Mouse (Mus musculus) heart, embryonic 15.5 days (tissue): ENCODE data around the gene Hoxa5. TPM values are rescaled to one million over a fixed set of nuclear protein-coding genes. Genes with fewer than 3 reads are reported as not detected.

ENCODE experiments used
- ATAC-seq: fragments of 200-750 bp; cut with Nextera tagmentation; replicated peaks from 2 replicates; pipeline ENCODE4 v1.8.0; 2017; ENCODE audit warnings: low read depth, moderate TSS enrichment; ENCODE audit not compliant: insufficient number of reproducible peaks, insufficient read depth, low FRiP score
- H3K27ac ChIP-seq: fragments of 300-500 bp; sonication (generic); 2 replicates; pipeline ENCODE4 v1.5.1; 2015; ENCODE audit warnings: mild to moderate bottlenecking, inconsistent platforms
- H3K27me3 ChIP-seq: fragments of 300-500 bp; sonication (generic); 2 replicates; pipeline ENCODE4 v1.6.1; 2015; ENCODE audit warnings: inconsistent platforms
- H3K36me3 ChIP-seq: fragments of 300-500 bp; sonication (generic); 2 replicates; pipeline ENCODE4 v1.6.1; 2015; ENCODE audit warnings: mild to moderate bottlenecking, inconsistent platforms
- H3K4me1 ChIP-seq: fragments of 300-500 bp; sonication (generic); replicated peaks from 2 replicates; pipeline ENCODE4 v1.6.1; 2015; ENCODE audit warnings: inconsistent platforms
- H3K4me2 ChIP-seq: fragments of 300-500 bp; sonication (generic); 2 replicates; pipeline ENCODE4 v1.6.1; 2015; ENCODE audit warnings: inconsistent platforms, mild to moderate bottlenecking, moderate library complexity
- H3K4me3 ChIP-seq: fragments of 300-500 bp; sonication (generic); 2 replicates; pipeline ENCODE4 v1.5.1; 2015; ENCODE audit warnings: mild to moderate bottlenecking, inconsistent platforms
- H3K9ac ChIP-seq: fragments of 300-500 bp; sonication (generic); 2 replicates; pipeline ENCODE4 v1.6.1; 2015; ENCODE audit warnings: mild to moderate bottlenecking, inconsistent platforms
- H3K9me3 ChIP-seq: fragments of 300-500 bp; sonication (generic); replicated peaks from 2 replicates; pipeline ENCODE4 v1.6.1; 2016; ENCODE audit warnings: inconsistent platforms
- WGBS: fragments of 180-500 bp; shearing (Covaris S2); methylation state at CpG from one replicate; pipeline ENCODE4 v1.1.7; 2015; ENCODE audit warnings: mixed read lengths; 5-methylcytosine and 5-hydroxymethylcytosine counted together
- polyA plus RNA-seq: library from polyadenylated mRNA; unstranded; fragments of >200 nt; fragmentation: Nextera tagmentation; extraction: Ambion mirVana; gene quantifications from 2 replicates; pipeline ENCODE4 v1.2.1, GENCODE M21; 2015

The Hoxa5 gene
- polyA plus RNA-seq, 1 experiment from 2014 or later, result 2.3 TPM

DNA sequence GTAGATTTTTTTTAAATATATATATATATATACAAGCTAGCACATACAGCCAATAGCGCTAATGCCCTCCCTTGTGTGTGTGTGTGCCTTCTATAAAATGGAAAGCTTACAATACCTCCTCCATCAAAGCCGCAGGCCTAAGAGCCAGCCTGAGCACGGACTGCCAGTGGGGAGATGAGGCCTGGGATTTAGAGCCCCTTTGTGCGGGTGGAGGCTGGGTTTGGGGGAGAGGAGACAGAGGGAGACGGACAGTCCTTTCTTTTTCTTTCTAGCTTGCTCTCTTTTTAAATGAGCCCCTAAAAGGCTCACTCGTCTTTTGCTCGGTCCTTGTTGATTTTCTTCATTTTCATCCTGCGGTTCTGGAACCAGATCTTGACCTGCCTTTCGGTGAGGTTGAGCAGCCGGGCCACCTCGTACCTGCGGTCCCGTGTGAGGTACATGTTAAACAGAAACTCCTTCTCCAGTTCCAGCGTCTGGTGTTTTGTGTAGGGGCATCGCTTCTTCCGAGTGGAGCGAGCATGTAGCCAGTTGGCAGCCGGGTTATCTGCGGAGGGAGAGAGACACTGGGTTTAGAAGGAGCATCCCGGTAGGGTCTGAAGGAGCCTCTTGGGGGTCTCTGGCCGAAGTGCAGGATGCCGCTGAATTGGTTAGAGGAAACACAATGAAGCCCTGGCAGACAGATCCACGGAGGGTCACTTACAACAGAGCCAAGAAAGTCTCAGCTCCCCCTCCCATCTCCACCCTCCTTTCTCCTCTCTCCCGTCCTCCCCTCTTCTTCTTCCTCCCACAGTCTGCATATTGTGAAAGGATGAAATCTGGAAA is 19.8 kb upstream of the Hoxa5 start:
- Histone ChIP-seq H3K4me3 (peak overlapping the region; percentile 14), H3K36me3 (no peaks in the 10 kb centered on the region), H3K4me2 (no peak overlapping the region), H3K9ac (no peak overlapping the region), H3K27me3 (peaks cover 97% of the 10 kb centered on the region), H3K9me3 (no peaks in the 10 kb centered on the region), H3K27ac (no peak overlapping the region), H3K4me1 (peaks cover 16% of the 10 kb centered on the region)
- 5% methylated on average over 24 of the region's 24 CpGs for WGBS
- no peak for ATAC-seq

- ATAC-seq, result no peak
- Histone ChIP-seq H3K36me3 (no peaks in the 10 kb centered on the region), H3K4me3 (no peak overlapping the region), H3K27ac (no peak overlapping the region), H3K27me3 (peaks cover 99% of the 10 kb centered on the region), H3K4me2 (no peak overlapping the region), H3K9me3 (no peaks in the 10 kb centered on the region), H3K4me1 (peaks cover 16% of the 10 kb centered on the region), H3K9ac (no peak overlapping the region)
- 25% methylated on average over 13 of the region's 13 CpGs for WGBS
Measured at GRCm38 (mm10) chr6:52222729-52223128, 18.3 kb upstream of the Hoxa5 start.

- Histone ChIP-seq H3K4me3 (peak overlapping the region; percentile 58), H3K27ac (no peak overlapping the region), H3K36me3 (no peaks in the 10 kb centered on the region), H3K27me3 (peaks cover 99% of the 10 kb centered on the region), H3K4me1 (peaks cover 19% of the 10 kb centered on the region), H3K9me3 (no peaks in the 10 kb centered on the region), H3K4me2 (peak overlapping the region; percentile 97), H3K9ac (no peak overlapping the region)
- ATAC-seq, result no peak
- WGBS, result 11% methylated on average over 21 of the region's 21 CpGs
Measured at GRCm38 (mm10) chr6:52221993-52222685, 17.8 kb upstream of the Hoxa5 start.

DNA sequence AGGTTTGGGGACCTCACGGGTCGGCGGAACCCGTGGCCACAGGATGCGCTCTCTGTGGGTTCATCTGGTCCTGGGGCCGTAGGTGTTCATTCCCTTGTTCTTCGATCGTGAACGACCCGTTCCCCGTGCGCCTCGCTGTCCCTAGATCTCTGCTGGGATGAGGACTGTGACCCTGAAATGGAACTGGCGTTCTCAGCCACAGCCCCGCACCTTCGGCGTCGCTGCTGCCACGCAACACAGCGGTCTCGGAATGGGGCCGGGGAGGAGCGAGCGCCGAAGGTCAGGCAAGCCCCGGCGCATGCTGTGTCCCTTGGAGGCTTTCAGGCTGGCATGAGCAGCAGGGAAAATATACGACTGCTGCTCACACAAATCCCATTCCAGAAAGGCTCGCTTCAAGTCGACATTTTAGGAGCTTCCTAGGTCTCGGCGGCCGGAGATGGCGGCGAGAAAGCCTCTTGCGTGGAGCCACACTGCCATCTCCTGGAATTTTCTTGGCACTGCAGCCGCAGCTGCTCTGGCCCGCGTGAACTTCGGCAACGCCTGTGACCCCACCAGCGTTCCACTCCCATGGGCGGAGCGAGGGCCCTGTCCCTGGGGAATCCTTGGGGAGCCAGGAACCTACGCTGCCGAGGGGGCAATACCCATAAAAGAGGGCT is 17.1 kb upstream of the Hoxa5 start, which contains the start of gene Hoxa7:
Gene Hoxa7, minus strand, starts transcription at position 518 of the 656 bp plus-strand sequence.
- Histone ChIP-seq H3K9ac (peak within 1 kb of the TSS; percentile 43; the same call in 1 of the 2 replicates), H3K27me3 (peaks cover 99% of the 10 kb centered on the region), H3K27ac (no peak within 1 kb of the TSS), H3K36me3 (no peaks in the 10 kb centered on the region), H3K4me2 (peak within 1 kb of the TSS; percentile 97), H3K9me3 (no peaks in the 10 kb centered on the region), H3K4me1 (peaks cover 24% of the 10 kb centered on the region), H3K4me3 (peak within 1 kb of the TSS; percentile 58)
- 0 out of 2 replicates have a peak, but pooled peaks have one; percentile 23 for ATAC-seq
- 1% methylated on average over 46 of the region's 46 CpGs for WGBS

- Histone ChIP-seq H3K4me2 (peak overlapping the region; percentile 97), H3K9ac (no peak overlapping the region), H3K27ac (no peak overlapping the region), H3K36me3 (no peaks in the 10 kb centered on the region), H3K4me3 (peak overlapping the region; percentile 58), H3K9me3 (no peaks in the 10 kb centered on the region), H3K27me3 (peaks cover 99% of the 10 kb centered on the region), H3K4me1 (peaks cover 22% of the 10 kb centered on the region)
- 11% methylated on average over 12 of the region's 12 CpGs for WGBS
- no peak for ATAC-seq
Measured at GRCm38 (mm10) chr6:52220865-52221310, 16.5 kb upstream of the Hoxa5 start.

DNA sequence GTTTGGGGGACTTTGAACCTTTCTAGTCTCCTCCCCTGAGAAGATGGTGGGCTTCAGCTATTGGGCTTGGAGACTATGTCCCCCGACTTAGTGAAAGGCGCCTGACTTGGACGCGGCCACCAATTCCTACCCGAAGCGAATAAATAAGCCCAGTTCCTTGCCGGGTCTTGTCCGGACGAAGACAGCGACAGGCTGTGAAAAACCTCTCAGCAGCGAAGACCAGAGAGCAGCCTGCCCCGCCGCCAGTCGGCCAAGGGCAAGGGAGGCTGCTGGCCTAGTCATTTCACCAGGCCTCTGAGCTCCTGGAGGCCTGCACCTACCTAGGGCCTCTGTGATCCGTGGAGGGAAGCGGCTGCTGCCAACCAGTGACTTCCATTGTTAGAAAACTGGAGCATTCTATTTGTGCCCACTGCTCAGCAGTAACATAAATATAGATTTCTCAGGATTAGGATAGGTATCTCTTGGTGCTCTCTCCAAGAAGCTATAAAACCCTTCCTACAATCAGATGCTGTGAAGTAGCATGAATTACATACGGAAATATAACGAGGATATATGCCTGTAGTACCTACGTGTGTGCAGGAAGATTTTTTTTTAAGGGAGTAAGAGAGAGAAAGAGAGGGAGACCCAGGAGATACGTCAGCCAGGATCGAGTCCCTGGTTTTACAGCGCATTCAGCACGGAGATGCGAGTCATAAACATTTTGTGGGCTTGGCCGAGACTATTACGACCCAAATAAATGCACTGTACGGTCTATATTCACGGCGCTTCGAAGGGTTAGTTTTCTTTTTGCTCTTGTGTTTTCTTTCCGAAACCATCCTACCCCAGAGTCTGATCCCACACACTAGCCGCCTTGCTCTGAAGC is 15.8 kb upstream of the Hoxa5 start:
- H3K4me1 ChIP-seq, result peaks cover 22% of the 10 kb centered on the region
- no peak overlapping the region for H3K4me2 ChIP-seq
- no peak overlapping the region for H3K4me3 ChIP-seq
- H3K9ac ChIP-seq, result no peak overlapping the region
- no peak for ATAC-seq
- no peaks in the 10 kb centered on the region for H3K9me3 ChIP-seq
- WGBS, result 27% methylated on average over 32 of the region's 32 CpGs
- H3K36me3 ChIP-seq, result no peaks in the 10 kb centered on the region
- H3K27ac ChIP-seq, result no peak overlapping the region
- H3K27me3 ChIP-seq, result peaks cover 99% of the 10 kb centered on the region

DNA sequence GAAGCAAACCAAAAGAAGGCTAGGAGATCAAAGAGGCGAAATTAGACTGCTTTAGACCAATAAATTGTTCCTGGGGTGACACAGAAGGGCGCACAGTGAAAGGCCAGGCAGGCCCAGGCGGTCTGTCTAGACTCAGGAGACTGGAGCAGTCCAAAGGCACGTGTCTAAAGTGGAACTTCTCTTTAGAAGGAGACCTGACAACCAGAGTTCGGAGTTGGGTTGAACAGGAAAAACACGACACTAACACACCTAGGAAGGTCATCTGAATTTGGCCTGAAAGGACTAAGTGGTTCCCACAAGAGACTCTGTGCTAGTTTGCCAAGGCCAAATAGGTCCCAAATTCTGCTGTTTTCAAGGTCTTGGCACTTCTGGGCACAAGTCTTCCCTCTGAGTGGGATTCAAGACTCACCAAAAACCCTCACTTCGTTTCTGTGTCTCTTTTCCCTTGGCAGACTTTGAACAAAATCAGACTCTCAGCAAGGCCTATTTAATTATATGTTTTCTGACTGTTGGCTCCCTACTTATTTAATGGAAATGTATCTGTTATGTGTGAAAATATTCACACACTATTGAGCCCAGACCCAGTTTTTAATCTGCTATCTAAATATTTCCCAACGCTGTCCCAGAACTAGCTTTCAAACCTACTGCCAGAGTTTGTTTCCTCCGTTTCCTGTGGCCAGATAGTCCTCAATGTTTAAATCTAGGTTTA is 15.0 kb upstream of the Hoxa5 start:
- peaks cover 99% of the 10 kb centered on the region for H3K27me3 ChIP-seq
- H3K4me3 ChIP-seq, result no peak overlapping the region
- H3K4me2 ChIP-seq, result no peak overlapping the region
- H3K4me1 ChIP-seq, result peaks cover 22% of the 10 kb centered on the region
- no peak for ATAC-seq
- 40% methylated on average over 9 of the region's 9 CpGs for WGBS
- H3K27ac ChIP-seq, result no peak overlapping the region
- H3K9ac ChIP-seq, result no peak overlapping the region
- no peaks in the 10 kb centered on the region for H3K36me3 ChIP-seq
- no peaks in the 10 kb centered on the region for H3K9me3 ChIP-seq

GRCm38 (mm10) chr6:52218643-52219215 is 14.3 kb upstream of the Hoxa5 start:
- ATAC-seq, result no peak
- Histone ChIP-seq H3K27ac (no peak overlapping the region), H3K4me2 (no peak overlapping the region), H3K9me3 (no peaks in the 10 kb centered on the region), H3K9ac (no peak overlapping the region), H3K4me1 (peaks cover 19% of the 10 kb centered on the region), H3K4me3 (no peak overlapping the region), H3K36me3 (no peaks in the 10 kb centered on the region), H3K27me3 (peaks cover 99% of the 10 kb centered on the region)
- WGBS, result 15% methylated on average over 14 of the region's 14 CpGs

GRCm38 (mm10) chr6:52217895-52218642 is 13.7 kb upstream of the Hoxa5 start:
- Histone ChIP-seq H3K4me3 (peak overlapping the region; percentile 35), H3K4me2 (peak overlapping the region; percentile 52), H3K36me3 (no peaks in the 10 kb centered on the region), H3K27me3 (peaks cover 99% of the 10 kb centered on the region), H3K27ac (no peak overlapping the region), H3K9me3 (no peaks in the 10 kb centered on the region), H3K4me1 (peaks cover 22% of the 10 kb centered on the region), H3K9ac (no peak overlapping the region)
- no peak for ATAC-seq
- 10% methylated on average over 23 of the region's 23 CpGs for WGBS
